Mouse (Mus musculus): ENCODE measurements around the gene Mov10l1. TPM values are rescaled to one million over a fixed set of nuclear protein-coding genes. Genes with fewer than 3 reads are reported as not detected.

The Mov10l1 gene
- not detected in 2 replicates for polyA plus RNA-seq (2016; fragmentation: Nextera tagmentation; extraction: Ambion mirVana)

DNA sequence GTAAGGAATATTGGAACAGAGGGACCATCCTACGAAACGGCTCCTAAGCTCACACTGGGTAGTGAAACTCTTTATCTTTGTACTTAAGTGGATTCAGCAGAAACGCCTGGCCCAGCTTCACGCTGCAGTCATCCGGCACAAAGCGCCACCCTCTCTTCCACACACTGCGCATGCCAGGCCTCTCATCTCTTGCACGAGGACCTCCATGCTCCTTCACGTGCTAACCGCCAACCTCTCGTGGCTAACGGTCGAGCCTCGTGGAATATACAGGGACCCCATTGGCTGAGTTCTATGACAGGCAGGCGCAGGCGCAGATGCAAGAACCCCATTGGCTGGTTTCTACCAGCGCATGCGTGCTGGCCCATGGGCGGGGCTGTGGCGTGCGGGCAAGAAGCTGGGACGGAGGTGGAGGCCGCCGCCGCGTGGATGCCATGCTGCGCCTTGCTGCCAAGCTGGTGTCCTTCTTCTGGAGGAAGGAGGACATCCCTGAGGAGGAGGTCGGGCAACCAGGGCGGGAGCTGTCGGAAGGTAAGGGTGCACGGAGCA, at the start of gene Mov10l1:
Mov10l1 (plus strand) TSS at position 376 of the 546 bp plus-strand sequence.
- DNase-seq (ENCODE audit: low spot score) = no peak
- WGBS = 93% methylated on average over 31 of the region's 31 CpGs

DNA sequence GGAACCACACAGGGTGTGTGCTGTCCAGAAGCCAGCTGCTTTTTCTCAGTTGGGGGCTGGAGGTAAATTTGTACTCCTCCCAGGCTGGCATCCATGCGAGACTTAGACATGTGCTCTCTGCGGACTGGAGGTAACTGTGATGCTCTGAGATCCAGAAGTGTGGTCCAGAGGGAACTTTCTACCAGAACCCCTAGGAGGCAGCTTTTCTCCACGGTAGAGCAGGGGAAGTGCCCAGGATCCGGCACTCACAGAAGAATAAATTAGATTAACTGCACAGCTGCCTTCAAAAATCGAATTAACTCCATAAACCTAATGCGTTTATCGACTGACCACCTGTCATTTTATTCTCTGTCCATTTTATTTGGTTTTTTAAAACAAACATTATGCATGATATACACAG, 48.6 kb upstream of the Mov10l1 start:
- WGBS = 66% methylated on average over 7 of the region's 7 CpGs
- Histone ChIP-seq H3K9me3 (no peaks in the 10 kb centered on the region), H3K4me3 (no peak overlapping the region), H3K36me3 (replicated peaks) (no peaks in the 10 kb centered on the region), H3K4me1 (no peaks in the 10 kb centered on the region), H3K27me3 (replicated peaks; ENCODE audit: low read depth, poor library complexity, severe bottlenecking) (no peaks in the 10 kb centered on the region), H3K27ac (replicated peaks) (no peak overlapping the region)
- DNase-seq (ENCODE audit: low spot score) = no peak

More for the DNA sequence above, at the start of gene Mov10l1:
- Histone ChIP-seq H3K36me3 (replicated peaks) (no peaks in the 10 kb centered on the region), H3K27me3 (replicated peaks; ENCODE audit: low read depth, poor library complexity, severe bottlenecking) (no peaks in the 10 kb centered on the region), H3K4me1 (peaks cover 3% of the 10 kb centered on the region; the same call in 1 of the 2 replicates), H3K4me3 (no peak within 1 kb of the TSS), H3K27ac (replicated peaks) (no peak within 1 kb of the TSS), H3K9me3 (no peaks in the 10 kb centered on the region)

DNA sequence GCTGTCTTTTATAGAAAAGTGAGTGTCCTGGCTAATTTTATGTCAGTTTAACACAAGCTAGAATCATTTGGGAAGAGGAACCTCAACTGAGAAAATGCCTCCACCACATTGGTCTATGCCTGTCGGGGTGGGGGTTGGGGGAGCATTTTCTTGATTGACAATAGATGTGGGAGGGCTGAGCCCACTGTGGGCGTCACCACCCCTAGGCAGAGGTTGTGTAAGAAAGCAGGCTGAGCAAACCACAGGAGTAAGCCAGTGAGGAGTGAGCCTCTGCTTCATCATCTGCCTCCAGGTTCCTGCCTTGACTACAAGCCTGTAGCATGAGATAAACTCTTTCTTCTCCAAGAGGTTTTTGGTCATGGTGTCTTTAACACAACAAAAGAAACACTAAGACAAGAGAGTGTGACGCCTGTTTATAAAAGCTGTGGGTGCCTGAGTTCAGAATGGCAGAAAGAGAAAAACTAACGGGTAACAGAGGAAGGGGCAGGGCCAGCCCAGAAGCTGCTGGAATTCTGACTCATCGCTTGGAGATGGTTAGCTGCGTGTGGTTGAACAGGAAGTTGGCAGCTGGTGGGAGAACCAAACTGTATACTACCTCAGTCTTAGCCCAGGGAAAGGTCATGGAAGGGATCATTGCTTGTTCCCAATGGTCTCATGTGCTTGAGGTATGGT, 46.0 kb upstream of the Mov10l1 start:
- Histone ChIP-seq H3K27me3 (replicated peaks; ENCODE audit: low read depth, poor library complexity, severe bottlenecking) (no peaks in the 10 kb centered on the region), H3K4me1 (no peaks in the 10 kb centered on the region), H3K27ac (replicated peaks) (no peak overlapping the region), H3K4me3 (no peak overlapping the region), H3K9me3 (no peaks in the 10 kb centered on the region), H3K36me3 (replicated peaks) (no peaks in the 10 kb centered on the region)
- no peak for DNase-seq (ENCODE audit: low spot score)
- WGBS = 71% methylated on average over 6 of the region's 6 CpGs

DNA sequence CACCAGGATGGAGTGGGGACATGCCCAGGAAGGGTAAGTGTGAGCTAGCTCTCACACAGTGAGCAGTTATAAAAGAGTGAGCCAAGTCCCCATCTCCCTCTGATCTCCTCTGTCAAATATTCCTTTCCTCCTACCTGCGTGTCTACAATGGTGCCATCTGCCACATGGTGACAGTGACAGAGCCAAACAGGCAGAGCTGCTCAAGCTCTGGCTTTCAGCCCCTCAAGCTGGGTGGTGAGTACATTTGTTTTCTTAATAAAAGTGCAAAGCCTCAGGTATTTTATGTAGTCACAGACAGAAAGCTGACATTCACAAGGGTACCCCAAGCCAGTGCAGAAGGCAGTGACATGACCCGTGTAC, 45.4 kb upstream of the Mov10l1 start:
- H3K9me3 ChIP-seq = no peaks in the 10 kb centered on the region
- no peak overlapping the region for H3K27ac ChIP-seq (replicated peaks)
- H3K27me3 ChIP-seq (replicated peaks; ENCODE audit: low read depth, poor library complexity, severe bottlenecking) = no peaks in the 10 kb centered on the region
- no peak for DNase-seq (ENCODE audit: low spot score)
- 76% methylated on average over 2 of the region's 2 CpGs for WGBS
- H3K36me3 ChIP-seq (replicated peaks) = no peaks in the 10 kb centered on the region
- no peaks in the 10 kb centered on the region for H3K4me1 ChIP-seq
- no peak overlapping the region for H3K4me3 ChIP-seq

DNA sequence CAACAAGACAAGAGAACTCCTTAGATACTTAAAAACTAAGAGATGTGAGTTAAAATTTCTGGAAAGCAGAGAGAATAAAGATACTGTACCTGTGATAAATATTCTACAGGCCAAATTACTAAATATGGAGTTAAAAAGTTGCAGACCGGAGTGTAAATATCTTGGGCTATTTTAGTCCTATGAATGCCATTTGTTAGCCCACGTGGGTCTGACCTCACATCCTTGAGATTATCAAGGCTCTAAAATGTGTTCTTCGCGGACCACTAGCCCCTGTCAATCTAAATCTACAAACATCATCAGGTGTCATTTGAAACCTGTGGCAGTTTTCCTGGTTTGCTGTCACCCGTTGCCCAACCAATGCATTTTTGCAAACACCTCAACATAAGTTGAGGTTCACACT, 39.9 kb upstream of the Mov10l1 start:
- no peaks in the 10 kb centered on the region for H3K9me3 ChIP-seq
- H3K27me3 ChIP-seq (replicated peaks; ENCODE audit: low read depth, poor library complexity, severe bottlenecking) = no peaks in the 10 kb centered on the region
- no peak overlapping the region for H3K27ac ChIP-seq (replicated peaks)
- no peak overlapping the region for H3K4me3 ChIP-seq
- no peak for DNase-seq (ENCODE audit: low spot score)
- WGBS = 83% methylated on average over 5 of the region's 5 CpGs
- H3K4me1 ChIP-seq = peaks cover 9% of the 10 kb centered on the region; the same call in 1 of the 2 replicates
- no peaks in the 10 kb centered on the region for H3K36me3 ChIP-seq (replicated peaks)

DNA sequence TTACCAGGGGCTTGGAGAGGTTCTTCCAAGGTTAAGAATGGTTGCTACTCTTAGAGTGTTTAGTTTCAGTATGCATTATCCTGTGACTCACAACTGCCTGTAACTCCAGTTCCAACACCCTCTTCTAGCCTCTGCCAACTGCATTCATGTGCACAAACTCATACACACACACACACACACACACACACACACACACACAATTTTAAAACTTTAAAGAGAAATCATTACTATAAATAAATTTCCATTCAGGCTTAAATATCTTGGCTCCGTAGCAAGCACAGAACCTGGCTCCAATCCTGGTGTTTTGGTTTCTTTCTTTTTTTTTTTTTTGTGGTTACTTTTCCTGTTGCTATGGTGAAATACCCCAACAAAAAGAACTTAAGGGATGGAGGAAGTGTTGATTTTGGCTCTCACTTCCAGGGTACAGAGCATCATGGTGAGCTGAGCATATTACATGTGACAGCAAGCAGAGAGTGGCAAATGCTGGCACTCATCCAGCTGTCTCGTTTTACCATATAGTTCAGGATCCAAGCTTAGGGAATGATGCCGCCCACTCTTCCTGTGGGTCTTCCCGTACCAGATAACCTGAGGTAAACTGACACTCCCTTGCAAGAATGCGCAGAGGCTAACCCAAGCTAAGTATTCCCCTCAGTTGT, 38.7 kb upstream of the Mov10l1 start:
- DNase-seq (ENCODE audit: low spot score) = no peak
- Histone ChIP-seq H3K27me3 (replicated peaks; ENCODE audit: low read depth, poor library complexity, severe bottlenecking) (no peaks in the 10 kb centered on the region), H3K27ac (replicated peaks) (no peak overlapping the region), H3K4me3 (no peak overlapping the region), H3K36me3 (replicated peaks) (no peaks in the 10 kb centered on the region), H3K4me1 (peaks cover 9% of the 10 kb centered on the region; the same call in 1 of the 2 replicates), H3K9me3 (no peaks in the 10 kb centered on the region)
- 89% methylated on average over 5 of the region's 5 CpGs for WGBS

DNA sequence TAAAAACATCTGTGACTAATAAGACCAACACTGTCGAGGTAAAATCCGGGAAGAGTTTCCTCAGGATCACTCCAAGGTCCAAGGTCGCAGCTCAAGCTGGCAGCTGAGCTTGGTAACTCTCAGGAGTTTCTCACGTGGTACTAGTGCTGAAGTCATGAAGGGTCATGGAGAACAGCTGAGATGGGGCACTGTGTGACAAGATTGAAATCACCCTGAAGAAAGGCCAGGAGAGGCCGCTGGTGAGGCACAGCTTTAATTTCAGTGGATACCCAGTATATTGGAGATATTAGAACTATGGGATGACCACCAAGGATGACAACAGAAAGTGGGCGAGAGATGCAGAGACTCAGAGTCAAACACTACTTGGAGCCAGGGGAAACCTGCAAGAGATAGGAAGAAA, 35.9 kb upstream of the Mov10l1 start:
- Histone ChIP-seq H3K27me3 (replicated peaks; ENCODE audit: low read depth, poor library complexity, severe bottlenecking) (no peaks in the 10 kb centered on the region), H3K4me3 (no peak overlapping the region), H3K4me1 (peaks cover 9% of the 10 kb centered on the region; the same call in 1 of the 2 replicates), H3K27ac (replicated peaks) (no peak overlapping the region), H3K36me3 (replicated peaks) (no peaks in the 10 kb centered on the region), H3K9me3 (no peaks in the 10 kb centered on the region)
- 40% methylated on average over 6 of the region's 6 CpGs for WGBS
- peak; percentile 20 for DNase-seq (ENCODE audit: low spot score)

DNA sequence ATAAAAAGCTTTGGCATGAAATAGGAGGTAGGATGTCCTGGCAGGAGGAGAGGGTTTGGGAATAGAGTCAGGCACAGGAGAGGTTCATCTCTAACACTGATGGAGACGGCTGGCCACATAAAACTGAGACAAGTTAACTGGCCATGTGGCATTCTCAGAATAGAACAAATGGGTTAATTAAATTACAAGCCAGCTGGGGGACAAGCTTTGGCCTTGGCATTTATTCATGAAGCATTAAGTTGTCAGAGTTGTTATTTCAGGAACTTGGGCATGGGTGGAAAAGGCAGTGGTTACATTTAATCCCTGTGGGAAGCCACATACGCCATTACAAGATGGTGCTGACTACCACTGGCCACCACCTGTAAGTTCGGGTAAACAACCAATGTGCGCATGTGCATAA, 31.5 kb upstream of the Mov10l1 start:
- H3K27me3 ChIP-seq (replicated peaks; ENCODE audit: low read depth, poor library complexity, severe bottlenecking) = peaks cover 41% of the 10 kb centered on the region
- no peak overlapping the region for H3K27ac ChIP-seq (replicated peaks)
- H3K4me1 ChIP-seq = peaks cover 16% of the 10 kb centered on the region
- no peaks in the 10 kb centered on the region for H3K36me3 ChIP-seq (replicated peaks)
- 86% methylated on average over 4 of the region's 4 CpGs for WGBS
- DNase-seq (ENCODE audit: low spot score) = no peak
- H3K9me3 ChIP-seq = no peaks in the 10 kb centered on the region
- no peak overlapping the region for H3K4me3 ChIP-seq

DNA sequence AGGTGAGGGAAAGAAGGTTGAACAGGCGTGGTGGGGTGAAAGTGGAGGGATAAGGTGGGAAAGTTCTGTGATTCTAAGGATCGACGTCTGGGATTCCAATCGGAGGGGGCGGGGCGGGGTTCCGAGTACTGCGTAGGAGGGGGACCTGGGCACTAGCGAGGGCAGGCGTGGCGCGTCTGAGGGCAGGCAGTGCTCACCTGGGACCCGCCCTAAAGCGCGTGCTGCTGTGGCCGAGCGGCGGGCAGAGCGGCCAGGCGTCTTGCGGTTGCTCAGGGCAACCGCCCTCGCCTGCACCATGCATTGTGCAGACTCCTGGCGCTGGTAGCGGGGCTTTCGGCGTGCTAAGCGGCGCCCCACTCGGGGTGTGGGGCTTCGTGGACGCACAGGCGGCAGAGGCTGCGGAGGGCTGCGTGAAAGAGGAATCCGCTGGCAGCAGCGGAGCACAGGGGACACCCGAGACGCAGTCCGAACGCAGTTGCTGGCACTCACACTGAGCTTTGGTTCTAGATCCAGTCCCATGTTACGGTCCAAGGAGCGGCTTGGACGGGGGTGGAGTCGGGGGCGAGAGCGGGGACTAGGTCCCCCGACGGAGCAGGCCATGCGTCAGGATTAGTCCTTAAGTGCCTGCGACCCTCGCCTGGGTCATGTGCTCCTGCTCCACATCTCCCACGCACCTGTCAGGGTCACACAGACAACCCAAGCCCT, 28.2 kb upstream of the Mov10l1 start, which contains the start of gene Ttll8:
Ttll8 (minus strand) TSS at position 51 of the 705 bp plus-strand sequence.
- peak; percentile 50 for DNase-seq (ENCODE audit: low spot score)
- peaks cover 50% of the 10 kb centered on the region for H3K27me3 ChIP-seq (replicated peaks; ENCODE audit: low read depth, poor library complexity, severe bottlenecking)
- H3K9me3 ChIP-seq = no peaks in the 10 kb centered on the region
- no peaks in the 10 kb centered on the region for H3K36me3 ChIP-seq (replicated peaks)
- H3K27ac ChIP-seq (replicated peaks) = no peak within 1 kb of the TSS
- 5% methylated on average over 53 of the region's 53 CpGs for WGBS
- H3K4me3 ChIP-seq = peak within 1 kb of the TSS; percentile 61
- peaks cover 15% of the 10 kb centered on the region for H3K4me1 ChIP-seq

DNA sequence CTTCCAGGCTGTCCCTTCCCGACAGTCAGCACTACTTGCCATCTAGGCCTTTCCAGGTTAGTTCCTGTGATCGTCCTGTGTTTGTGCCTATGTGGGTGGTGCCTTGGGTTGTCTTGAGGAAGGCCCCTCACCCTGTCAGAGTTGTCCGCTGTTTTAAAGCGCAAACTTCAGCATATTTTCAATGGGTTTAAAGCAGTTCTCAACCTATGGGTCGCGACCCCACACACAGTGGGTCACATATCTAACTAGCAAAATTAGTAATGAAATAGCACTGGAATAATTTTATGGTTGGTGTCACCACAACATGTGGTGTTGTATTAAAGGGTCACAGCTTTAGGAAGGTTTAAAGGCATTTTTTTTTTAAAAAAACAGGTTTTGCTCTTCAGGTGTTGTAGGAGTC, 27.4 kb upstream of the Mov10l1 start:
- Histone ChIP-seq H3K9me3 (no peaks in the 10 kb centered on the region), H3K4me3 (no peak overlapping the region), H3K36me3 (replicated peaks) (no peaks in the 10 kb centered on the region), H3K4me1 (peaks cover 15% of the 10 kb centered on the region), H3K27ac (replicated peaks) (no peak overlapping the region), H3K27me3 (replicated peaks; ENCODE audit: low read depth, poor library complexity, severe bottlenecking) (peaks cover 50% of the 10 kb centered on the region)
- WGBS = 83% methylated on average over 6 of the region's 6 CpGs
- no peak for DNase-seq (ENCODE audit: low spot score)

DNA sequence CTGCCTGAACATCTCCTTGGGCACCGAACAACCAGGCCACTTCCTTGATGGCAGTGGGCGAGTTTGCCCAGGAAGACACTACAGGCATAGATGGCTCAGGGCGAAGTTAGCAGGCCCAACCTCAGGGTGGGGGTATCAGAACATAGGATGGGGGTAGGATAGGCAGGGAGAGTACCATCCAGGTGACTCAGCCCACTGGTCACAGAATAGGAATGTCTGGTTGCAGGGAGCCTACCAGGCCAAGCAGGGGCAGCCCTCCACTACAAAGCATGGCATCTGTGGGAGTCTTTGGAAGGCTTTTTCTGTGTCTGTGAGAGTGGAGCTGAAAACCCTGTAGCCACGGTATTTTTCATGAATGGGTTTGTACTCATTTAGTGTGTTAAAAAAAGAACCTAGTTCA, 25.2 kb upstream of the Mov10l1 start:
- Histone ChIP-seq H3K36me3 (replicated peaks) (no peaks in the 10 kb centered on the region), H3K9me3 (no peaks in the 10 kb centered on the region), H3K27me3 (replicated peaks; ENCODE audit: low read depth, poor library complexity, severe bottlenecking) (peaks cover 47% of the 10 kb centered on the region), H3K4me3 (no peak overlapping the region), H3K27ac (replicated peaks) (no peak overlapping the region), H3K4me1 (peaks cover 15% of the 10 kb centered on the region)
- DNase-seq (ENCODE audit: low spot score) = no peak
- 82% methylated on average over 4 of the region's 4 CpGs for WGBS

DNA sequence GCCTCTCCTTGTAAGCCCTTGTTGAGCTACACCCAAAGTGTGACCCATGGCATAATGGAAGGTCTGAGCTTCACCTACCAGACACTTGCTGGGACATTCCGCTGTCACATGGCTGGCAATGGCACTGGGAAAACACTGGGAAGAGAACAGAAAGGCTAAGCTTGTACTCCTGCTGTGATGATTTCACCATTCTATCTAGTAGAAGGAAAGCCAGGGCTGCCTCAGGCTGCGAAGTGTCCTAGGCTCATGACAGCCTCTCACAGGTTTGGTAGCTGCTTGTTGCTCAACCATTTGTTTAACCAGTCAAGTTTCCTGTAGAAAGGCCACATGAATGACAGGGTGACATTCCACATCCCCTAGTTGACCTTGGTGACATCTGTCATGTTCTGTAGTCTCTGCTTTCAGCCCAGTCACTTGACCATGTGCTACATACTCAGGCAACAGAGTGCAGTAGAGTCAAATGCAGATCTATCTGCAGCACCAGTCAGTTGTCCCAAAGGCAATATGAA, 18.6 kb upstream of the Mov10l1 start:
- 88% methylated on average over 2 of the region's 2 CpGs for WGBS
- no peak overlapping the region for H3K27ac ChIP-seq (replicated peaks)

More for the DNA sequence above, 18.6 kb upstream of the Mov10l1 start:
- DNase-seq (ENCODE audit: low spot score) = no peak
- Histone ChIP-seq H3K9me3 (no peaks in the 10 kb centered on the region), H3K4me1 (no peaks in the 10 kb centered on the region), H3K4me3 (no peak overlapping the region), H3K27me3 (replicated peaks; ENCODE audit: low read depth, poor library complexity, severe bottlenecking) (no peaks in the 10 kb centered on the region), H3K36me3 (replicated peaks) (no peaks in the 10 kb centered on the region)
